Mouse (Mus musculus): ENCODE data around the gene App. TPM values are rescaled to one million over a fixed set of nuclear protein-coding genes. Genes with fewer than 3 reads are reported as not detected.

The App gene
- polyA plus RNA-seq, 1 experiment from 2014 or later, result 31.3 TPM

DNA sequence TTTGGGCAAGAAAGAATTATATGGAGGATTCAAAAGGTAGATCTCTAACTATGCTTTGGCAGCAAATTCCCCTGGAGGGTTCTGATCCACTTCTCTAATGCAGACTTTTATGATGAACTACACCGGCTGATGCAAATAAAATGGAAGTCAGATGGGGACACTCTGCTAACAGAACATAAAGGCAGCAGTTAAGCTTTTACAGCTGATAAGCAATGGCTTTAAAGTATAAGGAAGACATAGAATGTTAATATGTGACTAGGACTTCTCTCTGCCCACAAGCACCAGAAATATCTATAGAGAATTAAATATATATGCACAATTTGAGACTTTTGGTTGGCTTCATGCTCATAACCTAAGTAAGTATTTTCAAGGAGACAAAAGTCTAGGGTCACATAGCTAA lies 81.4 kb downstream of the App start:
- Histone ChIP-seq H3K4me1 (ENCODE audit: insufficient read depth) (no peaks in the 10 kb centered on the region), H3K27ac (ENCODE audit: low read depth) (no peak overlapping the region), H3K9me3 (ENCODE audit: low read length) (no peaks in the 10 kb centered on the region), H3K4me3 (ENCODE audit: low read depth, low read length) (no peak overlapping the region), H3K4me2 (ENCODE audit: low read depth, low read length) (no peak overlapping the region), H3K36me3 (replicated peaks; ENCODE audit: insufficient read depth, low read length) (no peaks in the 10 kb centered on the region), H3K27me3 (ENCODE audit: insufficient read depth, low read length) (no peaks in the 10 kb centered on the region), H3K9ac (replicated peaks) (no peak overlapping the region)
- DNase-seq (no peak), ATAC-seq (no peak)
- WGBS (ENCODE audit: insufficient replicate concordance), result 73% methylated on average over 1 of the region's 1 CpGs
- no peak for TF ChIP-seq EP300 (IDR thresholded peaks at IDR 0.05; ENCODE audit: low read depth)
- no peak for TF ChIP-seq CTCF (IDR thresholded peaks at IDR 0.05; ENCODE audit: low read depth)

DNA sequence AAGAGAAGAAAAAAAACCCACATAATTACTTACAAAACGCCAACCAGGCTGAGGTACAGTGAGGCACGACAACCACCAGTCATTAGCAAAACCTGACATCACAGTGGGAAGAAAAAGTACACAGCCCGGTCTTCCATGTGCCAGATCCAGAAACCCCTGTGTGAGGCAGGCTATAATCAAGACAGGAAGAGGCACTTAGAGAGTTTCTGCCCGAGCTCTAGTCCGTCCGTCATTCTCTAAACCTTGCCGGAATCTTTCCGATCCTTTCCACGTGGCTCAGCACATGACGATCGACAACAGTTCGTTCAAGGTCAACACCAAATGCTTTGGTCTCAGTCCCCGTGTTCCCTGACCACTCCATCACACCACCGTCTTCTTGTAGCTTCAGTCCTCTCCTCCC lies 82.6 kb downstream of the App start:
- no peaks in the 10 kb centered on the region for H3K9me3 ChIP-seq (ENCODE audit: low read length)
- no peaks in the 10 kb centered on the region for H3K36me3 ChIP-seq (replicated peaks; ENCODE audit: insufficient read depth, low read length)
- no peak overlapping the region for H3K27ac ChIP-seq (ENCODE audit: low read depth)
- TF ChIP-seq EP300 (IDR thresholded peaks at IDR 0.05; ENCODE audit: low read depth) (no peak), CTCF (IDR thresholded peaks at IDR 0.05; ENCODE audit: low read depth) (no peak)
- H3K27me3 ChIP-seq (ENCODE audit: insufficient read depth, low read length), result no peaks in the 10 kb centered on the region
- 80% methylated on average over 14 of the region's 14 CpGs for WGBS (ENCODE audit: insufficient replicate concordance)
- ATAC-seq (no peak), DNase-seq (no peak)
- H3K9ac ChIP-seq (replicated peaks), result no peak overlapping the region
- no peak overlapping the region for H3K4me2 ChIP-seq (ENCODE audit: low read depth, low read length)
- no peaks in the 10 kb centered on the region for H3K4me1 ChIP-seq (ENCODE audit: insufficient read depth)
- no peak overlapping the region for H3K4me3 ChIP-seq (ENCODE audit: low read depth, low read length)

DNA sequence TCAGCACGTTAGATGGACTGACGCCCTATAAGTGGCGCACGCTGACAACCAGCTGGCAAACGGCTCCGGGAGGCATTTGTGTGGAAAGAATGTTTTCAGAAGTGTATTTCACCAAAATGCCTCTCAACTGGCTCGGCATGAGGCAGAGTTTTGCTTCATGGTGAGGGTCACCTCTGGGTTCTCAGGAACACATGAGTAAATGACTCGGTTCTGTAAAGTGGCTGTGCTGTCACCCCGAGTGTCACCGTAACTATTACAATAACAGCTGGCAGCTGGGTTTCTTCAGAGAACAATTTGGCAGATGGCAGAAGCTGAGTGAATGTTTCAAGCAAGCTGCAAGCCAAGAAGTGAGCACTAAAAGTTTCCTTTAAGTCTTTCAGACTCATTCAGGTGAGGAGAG lies 85.4 kb downstream of the App start:
- ATAC-seq (no peak), DNase-seq (no peak)
- H3K27ac ChIP-seq (ENCODE audit: low read depth), result no peak overlapping the region
- TF ChIP-seq EP300 (IDR thresholded peaks at IDR 0.05; ENCODE audit: low read depth) (no peak), CTCF (IDR thresholded peaks at IDR 0.05; ENCODE audit: low read depth) (no peak)
- H3K4me3 ChIP-seq (ENCODE audit: low read depth, low read length), result no peak overlapping the region
- no peaks in the 10 kb centered on the region for H3K4me1 ChIP-seq (ENCODE audit: insufficient read depth)
- no peaks in the 10 kb centered on the region for H3K27me3 ChIP-seq (ENCODE audit: insufficient read depth, low read length)
- WGBS (ENCODE audit: insufficient replicate concordance), result 81% methylated on average over 10 of the region's 10 CpGs
- H3K9me3 ChIP-seq (ENCODE audit: low read length), result no peaks in the 10 kb centered on the region
- H3K4me2 ChIP-seq (ENCODE audit: low read depth, low read length), result no peak overlapping the region
- no peaks in the 10 kb centered on the region for H3K36me3 ChIP-seq (replicated peaks; ENCODE audit: insufficient read depth, low read length)
- H3K9ac ChIP-seq (replicated peaks), result no peak overlapping the region

DNA sequence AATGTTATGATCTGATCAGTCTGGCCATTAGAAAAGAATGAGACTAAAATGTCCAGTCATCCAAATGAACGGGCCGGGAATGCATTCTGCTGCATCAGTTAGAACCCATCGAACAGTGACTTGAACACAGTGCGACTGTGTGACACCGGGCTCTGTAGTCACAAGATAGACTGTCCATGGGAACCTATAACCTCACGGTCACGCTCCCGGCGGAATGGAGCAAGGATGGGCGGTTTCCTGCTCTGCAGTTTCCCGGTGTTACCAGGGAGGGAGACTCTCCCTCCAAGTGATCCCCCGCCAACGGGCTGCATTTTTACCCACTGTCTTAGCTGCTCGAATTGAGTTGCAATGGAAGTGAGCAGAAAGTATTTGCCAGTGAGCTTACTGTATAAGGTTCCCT lies 87.3 kb downstream of the App start:
- 83% methylated on average over 14 of the region's 14 CpGs for WGBS (ENCODE audit: insufficient replicate concordance)
- H3K9ac ChIP-seq (replicated peaks), result no peak overlapping the region
- no peak for ATAC-seq
- no peak overlapping the region for H3K27ac ChIP-seq (ENCODE audit: low read depth)
- no peaks in the 10 kb centered on the region for H3K27me3 ChIP-seq (ENCODE audit: insufficient read depth, low read length)
- no peak overlapping the region for H3K4me3 ChIP-seq (ENCODE audit: low read depth, low read length)
- no peaks in the 10 kb centered on the region for H3K36me3 ChIP-seq (replicated peaks; ENCODE audit: insufficient read depth, low read length)
- TF ChIP-seq CTCF (IDR thresholded peaks at IDR 0.05; ENCODE audit: low read depth) (no peak), EP300 (IDR thresholded peaks at IDR 0.05; ENCODE audit: low read depth) (no peak)
- H3K9me3 ChIP-seq (ENCODE audit: low read length), result no peaks in the 10 kb centered on the region
- DNase-seq, result no peak
- no peaks in the 10 kb centered on the region for H3K4me1 ChIP-seq (ENCODE audit: insufficient read depth)
- no peak overlapping the region for H3K4me2 ChIP-seq (ENCODE audit: low read depth, low read length)

DNA sequence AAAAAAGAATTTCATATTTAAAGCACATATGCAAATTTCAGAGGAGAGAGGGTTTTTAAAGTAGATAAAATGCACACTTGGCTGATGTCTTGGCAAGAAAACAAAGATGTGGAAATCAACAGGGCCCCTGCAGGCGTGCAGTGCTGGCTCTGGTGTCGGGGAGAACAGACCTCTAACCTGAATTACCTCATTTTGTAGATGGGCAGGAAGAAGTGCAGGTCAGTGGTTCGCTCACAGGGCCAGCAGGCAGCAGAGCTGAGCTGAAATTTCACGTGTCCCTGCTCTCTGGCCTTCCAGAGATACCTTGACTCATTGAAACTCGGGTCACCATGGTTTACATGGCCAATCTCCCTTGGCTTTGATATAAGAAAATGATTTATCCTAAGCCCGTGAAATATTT lies 87.7 kb downstream of the App start:
- H3K27me3 ChIP-seq (ENCODE audit: insufficient read depth, low read length), result no peaks in the 10 kb centered on the region
- DNase-seq (no peak), ATAC-seq (peak; percentile 68; the same call in 1 of the 2 replicates)
- H3K4me3 ChIP-seq (ENCODE audit: low read depth, low read length), result no peak overlapping the region
- H3K4me2 ChIP-seq (ENCODE audit: low read depth, low read length), result no peak overlapping the region
- H3K9ac ChIP-seq (replicated peaks), result no peak overlapping the region
- H3K9me3 ChIP-seq (ENCODE audit: low read length), result no peaks in the 10 kb centered on the region
- no peaks in the 10 kb centered on the region for H3K36me3 ChIP-seq (replicated peaks; ENCODE audit: insufficient read depth, low read length)
- TF ChIP-seq CTCF (IDR thresholded peaks at IDR 0.05; ENCODE audit: low read depth), result no peak
- no peak for TF ChIP-seq EP300 (IDR thresholded peaks at IDR 0.05; ENCODE audit: low read depth)
- WGBS (ENCODE audit: insufficient replicate concordance), result 52% methylated on average over 6 of the region's 6 CpGs
- H3K27ac ChIP-seq (ENCODE audit: low read depth), result no peak overlapping the region
- no peaks in the 10 kb centered on the region for H3K4me1 ChIP-seq (ENCODE audit: insufficient read depth)

DNA sequence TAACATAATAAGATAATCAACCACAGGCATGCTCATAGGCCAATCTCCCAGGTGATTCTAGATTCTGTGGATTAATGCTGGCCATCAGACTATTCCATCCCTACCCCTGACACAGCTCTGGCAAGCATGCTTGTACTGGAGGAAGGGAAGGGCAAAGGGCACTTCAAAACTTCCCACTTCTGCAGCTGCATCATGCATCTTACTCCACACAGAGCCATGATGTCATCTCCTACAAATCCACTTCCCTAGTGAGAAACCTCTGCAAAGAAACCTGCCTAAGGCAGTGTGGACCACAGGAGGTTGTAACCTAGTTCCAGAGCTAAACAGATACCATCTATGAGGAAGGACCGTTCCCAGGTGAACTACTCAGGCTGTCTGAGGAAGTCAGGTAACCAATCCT lies 89.4 kb downstream of the App start:
- no peak overlapping the region for H3K4me3 ChIP-seq (ENCODE audit: low read depth, low read length)
- DNase-seq, result no peak
- H3K9ac ChIP-seq (replicated peaks), result no peak overlapping the region
- ATAC-seq, result no peak
- no peaks in the 10 kb centered on the region for H3K36me3 ChIP-seq (replicated peaks; ENCODE audit: insufficient read depth, low read length)
- 77% methylated on average over 1 of the region's 1 CpGs for WGBS (ENCODE audit: insufficient replicate concordance)
- H3K4me2 ChIP-seq (ENCODE audit: low read depth, low read length), result no peak overlapping the region
- no peaks in the 10 kb centered on the region for H3K9me3 ChIP-seq (ENCODE audit: low read length)
- H3K27ac ChIP-seq (ENCODE audit: low read depth), result no peak overlapping the region
- no peaks in the 10 kb centered on the region for H3K27me3 ChIP-seq (ENCODE audit: insufficient read depth, low read length)
- TF ChIP-seq CTCF (IDR thresholded peaks at IDR 0.05; ENCODE audit: low read depth), result no peak
- no peak for TF ChIP-seq EP300 (IDR thresholded peaks at IDR 0.05; ENCODE audit: low read depth)
- no peaks in the 10 kb centered on the region for H3K4me1 ChIP-seq (ENCODE audit: insufficient read depth)

DNA sequence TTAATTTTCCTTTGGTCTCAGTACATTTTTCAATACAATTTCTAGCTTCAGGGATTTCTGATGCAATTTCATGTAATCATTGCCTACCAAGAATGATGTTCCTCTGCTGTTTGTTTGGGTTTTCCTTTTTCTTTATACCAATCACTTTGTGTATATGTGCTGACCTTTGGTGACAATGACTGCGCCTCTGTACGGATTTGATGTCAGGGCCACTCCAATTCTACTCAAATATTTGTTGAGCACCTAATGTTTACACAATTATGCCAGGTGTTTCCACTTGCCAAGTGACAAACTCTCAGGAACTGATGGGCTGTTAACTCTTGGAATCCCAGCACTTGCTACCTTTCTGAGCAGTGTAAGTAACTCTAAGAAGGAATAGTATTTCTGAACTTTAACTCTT lies 98.2 kb downstream of the App start:
- Histone ChIP-seq H3K27me3 (ENCODE audit: insufficient read depth, low read length) (no peaks in the 10 kb centered on the region), H3K36me3 (replicated peaks; ENCODE audit: insufficient read depth, low read length) (peaks cover 3% of the 10 kb centered on the region; the same call in 1 of the 2 replicates), H3K9ac (replicated peaks) (no peak overlapping the region), H3K27ac (ENCODE audit: low read depth) (peak overlapping the region; percentile 29), H3K4me2 (ENCODE audit: low read depth, low read length) (no peak overlapping the region), H3K9me3 (ENCODE audit: low read length) (no peaks in the 10 kb centered on the region), H3K4me1 (ENCODE audit: insufficient read depth) (peaks cover 5% of the 10 kb centered on the region), H3K4me3 (ENCODE audit: low read depth, low read length) (no peak overlapping the region)
- 64% methylated on average over 2 of the region's 2 CpGs for WGBS (ENCODE audit: insufficient replicate concordance)
- peak; percentile 91 for ATAC-seq
- DNase-seq, result no peak
- TF ChIP-seq EP300 (IDR thresholded peaks at IDR 0.05; ENCODE audit: low read depth) (peak; percentile 28; the same call in 1 of the 2 replicates), CTCF (IDR thresholded peaks at IDR 0.05; ENCODE audit: low read depth) (no peak)
